Mouse (Mus musculus) heart, embryonic 10.5 days (tissue): ENCODE data around the gene Gm20388. TPM values are rescaled to one million over a fixed set of nuclear protein-coding genes. Genes with fewer than 3 reads are reported as not detected.

Experiments used
- DNase-seq: peaks from one replicate; pipeline ENCODE4 v3.0.0-alpha.2; 2017; ENCODE audit warnings: low spot score
- H3K27ac ChIP-seq: fragments of 300-500 bp; sonication (generic); 2 replicates; pipeline ENCODE4 v1.5.1; 2016; ENCODE audit warnings: mild to moderate bottlenecking
- H3K27me3 ChIP-seq: fragments of 300-500 bp; sonication (generic); 2 replicates; pipeline ENCODE4 v1.6.1; 2016; ENCODE audit warnings: mild to moderate bottlenecking; ENCODE audit not compliant: poor library complexity, insufficient read depth, severe bottlenecking
- H3K36me3 ChIP-seq: fragments of 300-500 bp; sonication (generic); 2 replicates; pipeline ENCODE4 v1.6.1; 2016; ENCODE audit warnings: mild to moderate bottlenecking, moderate library complexity
- H3K4me1 ChIP-seq: fragments of 300-500 bp; sonication (generic); 2 replicates; pipeline ENCODE4 v1.6.1; 2016; ENCODE audit warnings: mild to moderate bottlenecking
- H3K4me3 ChIP-seq: fragments of 300-500 bp; sonication (generic); 2 replicates; pipeline ENCODE4 v1.5.1; 2016; ENCODE audit warnings: mild to moderate bottlenecking, moderate library complexity
- H3K9me3 ChIP-seq: fragments of 300-500 bp; sonication (generic); 2 replicates; pipeline ENCODE4 v1.6.1; 2016; ENCODE audit warnings: mild to moderate bottlenecking, moderate library complexity
- WGBS: fragments of 180-500 bp; shearing (Covaris S2); methylation state at CpG from one replicate; pipeline ENCODE4 v1.1.7; 2016; 5-methylcytosine and 5-hydroxymethylcytosine counted together
- polyA plus RNA-seq: library from polyadenylated mRNA; unstranded; fragments of >200 nt; fragmentation: Nextera tagmentation; extraction: Ambion mirVana; gene quantifications from 2 replicates; pipeline ENCODE4 v1.2.1, GENCODE M21; 2016

Gm20388 gene
- polyA plus RNA-seq, 1 experiment from 2014 or later, result 4.5 TPM

DNA sequence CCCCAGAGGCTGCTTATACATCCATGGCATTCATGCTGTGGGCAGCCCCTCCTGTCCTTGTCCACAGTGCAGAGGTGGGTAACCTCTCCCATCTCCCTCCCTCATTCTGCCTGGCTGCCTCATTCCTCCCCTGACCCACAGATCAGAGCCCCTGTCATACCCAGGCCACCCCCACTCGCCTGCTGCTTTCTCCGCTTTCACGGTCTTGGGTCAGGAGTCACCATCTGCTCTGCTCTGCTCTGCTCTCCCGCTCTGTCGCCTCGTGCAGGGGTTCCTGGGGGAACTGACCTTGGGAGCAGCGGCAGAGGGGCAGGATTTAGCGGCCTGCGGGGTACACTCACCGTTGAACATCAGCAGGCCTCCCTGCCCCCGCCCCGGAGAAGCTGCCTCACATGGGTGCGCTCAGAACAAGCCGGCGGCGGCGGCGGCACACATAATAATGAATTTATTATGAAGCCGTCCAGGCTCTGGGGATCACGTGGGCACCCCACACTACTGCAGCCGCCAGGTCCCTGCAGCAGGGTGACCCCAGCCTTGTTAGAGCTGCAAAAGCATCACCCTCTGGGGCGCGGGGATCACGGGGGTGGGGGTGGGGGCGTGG lies 638.8 kb downstream of the Gm20388 start:
- peak overlapping the region; percentile 39 for H3K4me3 ChIP-seq
- no peaks in the 10 kb centered on the region for H3K27me3 ChIP-seq
- no peak for DNase-seq
- H3K4me1 ChIP-seq, result peaks cover 92% of the 10 kb centered on the region
- H3K27ac ChIP-seq, result peak overlapping the region; percentile 87
- peaks cover 16% of the 10 kb centered on the region for H3K36me3 ChIP-seq
- WGBS, result 26% methylated on average over 25 of the region's 25 CpGs
- no peaks in the 10 kb centered on the region for H3K9me3 ChIP-seq

DNA sequence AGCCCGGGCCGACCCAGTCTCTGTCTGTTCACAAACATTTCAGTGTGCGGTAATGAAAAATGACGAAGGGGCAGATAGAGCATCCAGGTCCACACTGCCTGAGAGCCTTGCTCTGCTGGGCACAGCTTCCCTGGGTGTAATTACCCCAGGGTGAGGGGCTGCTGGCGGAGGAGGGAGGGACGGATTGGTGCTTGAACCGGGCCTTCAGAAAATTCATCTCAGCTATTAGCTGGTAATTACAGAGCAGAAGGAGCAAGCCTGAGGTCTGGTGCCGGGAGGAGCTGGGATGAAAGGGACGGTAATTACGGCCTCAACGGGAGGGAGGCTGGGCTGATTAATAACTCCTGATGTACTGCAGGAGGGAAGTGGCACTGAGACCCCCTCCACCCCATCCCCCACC lies 639.3 kb downstream of the Gm20388 start:
- Histone ChIP-seq H3K4me1 (peaks cover 97% of the 10 kb centered on the region), H3K9me3 (no peaks in the 10 kb centered on the region)
- 23% methylated on average over 11 of the region's 11 CpGs for WGBS

DNA sequence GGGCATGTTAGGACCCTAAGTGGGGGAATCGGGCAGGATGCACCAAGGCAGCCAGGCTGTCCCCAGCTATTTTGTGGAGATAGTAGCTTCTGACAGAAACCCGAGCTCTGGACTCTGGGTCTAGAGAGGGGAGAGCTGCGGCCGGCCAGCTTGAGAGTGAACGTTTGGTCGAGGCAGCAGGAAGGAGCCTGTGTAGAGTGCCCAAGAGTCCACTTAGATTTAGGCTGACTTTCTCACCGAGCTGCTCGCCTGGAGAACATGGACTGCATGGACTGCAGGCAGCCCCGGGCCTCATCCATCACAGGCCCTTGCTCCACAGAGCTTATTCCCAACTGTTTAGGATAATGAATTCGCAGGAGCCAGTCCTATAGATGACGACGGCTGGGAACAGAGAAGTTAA lies 639.8 kb downstream of the Gm20388 start:
- no peak for DNase-seq
- WGBS, result 26% methylated on average over 12 of the region's 12 CpGs
- peak overlapping the region; percentile 39; the same call in 1 of the 2 replicates for H3K4me3 ChIP-seq
- H3K36me3 ChIP-seq, result peaks cover 22% of the 10 kb centered on the region
- no peaks in the 10 kb centered on the region for H3K27me3 ChIP-seq
- H3K9me3 ChIP-seq, result no peaks in the 10 kb centered on the region
- H3K4me1 ChIP-seq, result peaks cover 100% of the 10 kb centered on the region
- H3K27ac ChIP-seq, result peak overlapping the region; percentile 87

More for the DNA sequence above, 639.3 kb downstream of the Gm20388 start:
- H3K27me3 ChIP-seq, result no peaks in the 10 kb centered on the region
- H3K4me3 ChIP-seq, result peak overlapping the region; percentile 39
- peak overlapping the region; percentile 87 for H3K27ac ChIP-seq
- H3K36me3 ChIP-seq, result peaks cover 21% of the 10 kb centered on the region
- DNase-seq, result no peak

DNA sequence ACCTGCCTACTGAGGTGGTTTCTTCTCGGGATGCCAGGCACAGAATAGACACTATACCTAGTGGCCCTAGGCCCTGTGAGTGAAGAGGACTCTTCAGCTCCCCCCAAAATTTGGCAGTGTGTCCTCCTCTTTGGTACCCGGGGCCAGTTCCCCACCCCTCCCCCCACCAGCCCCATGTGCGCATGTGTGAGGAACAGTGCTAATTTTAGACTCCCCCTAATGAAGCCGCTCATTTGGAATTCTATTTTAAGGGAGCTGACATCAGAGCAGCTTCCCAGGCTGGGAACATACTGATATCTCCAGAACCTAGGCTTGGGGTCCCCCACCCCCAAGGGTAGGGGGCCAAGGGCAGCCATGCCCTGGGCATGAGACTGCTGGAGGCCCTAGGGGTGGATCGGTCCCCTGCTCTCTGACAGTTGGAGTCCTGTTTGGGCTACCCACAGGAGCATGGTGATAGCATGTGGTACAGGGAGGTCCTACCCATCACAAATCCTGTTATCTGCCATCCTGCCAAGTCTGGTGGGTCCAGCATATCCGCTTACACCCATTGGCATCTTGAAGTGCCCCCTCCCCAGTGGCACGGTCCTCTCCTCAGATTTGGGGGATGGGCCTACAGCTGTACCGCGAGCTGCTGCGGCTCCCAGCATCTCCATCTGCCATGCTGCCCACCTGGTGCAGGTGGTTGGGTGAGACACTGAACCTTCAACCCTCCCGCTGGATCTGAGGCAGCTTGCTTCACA lies 640.5 kb downstream of the Gm20388 start:
- no peak for DNase-seq
- no peaks in the 10 kb centered on the region for H3K27me3 ChIP-seq
- H3K9me3 ChIP-seq, result no peaks in the 10 kb centered on the region
- H3K4me1 ChIP-seq, result peaks cover 100% of the 10 kb centered on the region
- H3K27ac ChIP-seq, result peak overlapping the region; percentile 87
- H3K4me3 ChIP-seq, result peak overlapping the region; percentile 39
- 58% methylated on average over 11 of the region's 11 CpGs for WGBS
- peaks cover 22% of the 10 kb centered on the region for H3K36me3 ChIP-seq

DNA sequence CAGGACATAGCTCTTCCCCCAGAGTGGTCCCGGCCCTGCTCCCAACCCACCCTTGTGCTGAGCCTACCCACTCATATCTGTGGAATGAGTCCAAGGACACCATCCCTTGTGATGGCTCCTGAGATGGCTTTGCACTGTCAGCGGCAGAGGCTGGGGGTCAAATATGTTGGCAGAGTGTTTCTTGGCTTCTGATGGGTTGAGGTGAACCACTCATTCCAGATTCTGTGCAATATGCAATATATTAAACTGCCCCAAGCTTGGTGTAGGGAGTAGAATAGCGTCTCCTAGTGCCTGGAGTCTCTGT lies 641.0 kb downstream of the Gm20388 start:
- H3K27ac ChIP-seq, result peak overlapping the region; percentile 87
- H3K4me1 ChIP-seq, result peaks cover 100% of the 10 kb centered on the region
- no peak for DNase-seq
- H3K4me3 ChIP-seq, result peak overlapping the region; percentile 39; the same call in 1 of the 2 replicates
- H3K36me3 ChIP-seq, result peaks cover 22% of the 10 kb centered on the region
- 85% methylated on average over 3 of the region's 3 CpGs for WGBS
- no peaks in the 10 kb centered on the region for H3K27me3 ChIP-seq
- no peaks in the 10 kb centered on the region for H3K9me3 ChIP-seq

DNA sequence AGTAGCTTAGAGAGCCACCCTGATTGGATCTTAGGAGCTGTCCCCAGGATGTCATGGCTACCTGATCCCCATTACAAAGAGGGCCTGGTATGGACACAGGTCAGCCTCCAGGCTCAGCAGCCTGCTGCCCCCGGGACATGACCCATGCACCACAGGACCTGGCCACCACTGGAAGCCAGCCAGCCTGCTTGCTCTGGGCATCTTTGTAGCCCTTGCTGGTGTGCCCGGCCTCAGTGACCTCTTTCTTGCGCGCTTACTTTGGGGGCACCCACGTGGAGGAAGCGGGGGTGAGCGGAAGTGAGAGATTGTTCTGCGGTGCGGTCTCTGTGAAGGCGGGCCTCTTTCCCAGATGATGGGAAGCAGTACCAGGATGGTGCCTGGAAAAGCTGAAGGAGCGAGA lies 641.9 kb downstream of the Gm20388 start:
- no peak for DNase-seq
- Histone ChIP-seq H3K4me1 (peaks cover 100% of the 10 kb centered on the region), H3K27ac (peak overlapping the region; percentile 67; the same call in 1 of the 2 replicates), H3K27me3 (no peaks in the 10 kb centered on the region), H3K4me3 (no peak overlapping the region), H3K36me3 (peaks cover 22% of the 10 kb centered on the region), H3K9me3 (no peaks in the 10 kb centered on the region)
- WGBS, result 87% methylated on average over 11 of the region's 11 CpGs

DNA sequence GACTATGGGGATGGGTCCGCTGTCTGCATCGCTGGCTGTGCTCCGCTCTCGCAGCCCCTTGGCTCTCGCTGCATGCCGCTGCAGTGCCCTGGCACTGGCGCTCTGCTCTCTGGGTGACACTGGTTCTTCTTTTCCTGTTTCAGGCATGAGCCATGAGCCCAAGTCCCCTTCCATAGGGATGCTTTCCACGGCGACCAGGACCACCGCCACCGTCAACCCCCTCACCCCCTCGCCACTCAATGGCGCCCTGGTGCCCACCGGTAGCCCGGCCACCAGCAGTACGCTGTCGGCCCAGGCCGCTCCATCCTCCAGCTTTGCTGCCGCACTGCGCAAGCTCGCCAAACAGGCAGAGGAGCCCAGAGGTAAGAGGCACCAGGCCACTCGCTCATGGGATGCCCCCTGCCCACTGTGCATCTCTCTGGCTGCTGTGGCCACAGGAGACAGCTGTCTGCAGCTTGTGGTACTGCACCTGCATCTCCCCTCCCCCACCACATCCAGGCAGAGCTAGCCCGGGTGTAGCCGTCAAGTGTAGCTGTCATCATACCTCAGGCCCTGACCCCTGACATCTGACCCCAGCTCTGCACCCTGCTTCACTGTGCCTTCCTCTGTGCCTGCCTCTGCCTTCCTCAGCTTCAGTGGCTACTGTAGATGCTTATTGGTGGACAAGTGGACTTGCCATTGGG lies 642.9 kb downstream of the Gm20388 start:
- Histone ChIP-seq H3K4me1 (peaks cover 100% of the 10 kb centered on the region), H3K27ac (peak overlapping the region; percentile 67; the same call in 1 of the 2 replicates), H3K9me3 (no peaks in the 10 kb centered on the region), H3K27me3 (no peaks in the 10 kb centered on the region), H3K4me3 (no peak overlapping the region), H3K36me3 (peaks cover 24% of the 10 kb centered on the region)
- DNase-seq, result no peak
- WGBS, result 82% methylated on average over 24 of the region's 24 CpGs

DNA sequence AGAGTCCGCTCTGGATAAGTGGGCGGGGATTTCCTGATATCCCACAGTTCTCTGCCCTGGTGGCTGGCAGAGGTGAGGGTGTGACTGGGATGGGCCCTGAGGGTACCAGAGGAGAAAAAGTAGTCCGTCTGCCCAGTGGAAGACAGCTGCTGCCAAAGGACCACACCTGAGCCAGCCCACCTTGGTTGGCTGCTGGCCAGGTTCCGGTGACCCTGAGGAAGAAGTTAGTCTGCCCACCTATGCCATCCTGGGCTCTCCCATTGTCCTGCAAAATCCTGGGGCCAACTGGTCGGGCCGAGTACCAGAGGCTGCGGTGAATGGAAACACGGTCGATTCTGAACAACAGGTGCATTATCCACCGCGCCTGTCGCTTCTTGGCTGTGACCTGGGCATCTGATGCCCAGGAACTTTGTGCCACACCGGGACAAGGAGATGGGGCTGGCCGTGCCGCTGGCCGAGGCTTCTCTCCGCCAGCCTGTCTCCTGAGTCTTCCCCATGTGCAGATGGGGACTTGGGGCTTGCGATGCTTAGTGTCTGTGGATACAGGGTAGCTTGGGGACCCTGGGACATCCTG lies 643.9 kb downstream of the Gm20388 start:
- Histone ChIP-seq H3K27ac (peak overlapping the region; percentile 86; the same call in 1 of the 2 replicates), H3K36me3 (peaks cover 33% of the 10 kb centered on the region), H3K9me3 (no peaks in the 10 kb centered on the region), H3K4me3 (peak overlapping the region; percentile 20; the same call in 1 of the 2 replicates), H3K27me3 (no peaks in the 10 kb centered on the region), H3K4me1 (peaks cover 100% of the 10 kb centered on the region)
- 89% methylated on average over 18 of the region's 18 CpGs for WGBS
- DNase-seq, result no peak

DNA sequence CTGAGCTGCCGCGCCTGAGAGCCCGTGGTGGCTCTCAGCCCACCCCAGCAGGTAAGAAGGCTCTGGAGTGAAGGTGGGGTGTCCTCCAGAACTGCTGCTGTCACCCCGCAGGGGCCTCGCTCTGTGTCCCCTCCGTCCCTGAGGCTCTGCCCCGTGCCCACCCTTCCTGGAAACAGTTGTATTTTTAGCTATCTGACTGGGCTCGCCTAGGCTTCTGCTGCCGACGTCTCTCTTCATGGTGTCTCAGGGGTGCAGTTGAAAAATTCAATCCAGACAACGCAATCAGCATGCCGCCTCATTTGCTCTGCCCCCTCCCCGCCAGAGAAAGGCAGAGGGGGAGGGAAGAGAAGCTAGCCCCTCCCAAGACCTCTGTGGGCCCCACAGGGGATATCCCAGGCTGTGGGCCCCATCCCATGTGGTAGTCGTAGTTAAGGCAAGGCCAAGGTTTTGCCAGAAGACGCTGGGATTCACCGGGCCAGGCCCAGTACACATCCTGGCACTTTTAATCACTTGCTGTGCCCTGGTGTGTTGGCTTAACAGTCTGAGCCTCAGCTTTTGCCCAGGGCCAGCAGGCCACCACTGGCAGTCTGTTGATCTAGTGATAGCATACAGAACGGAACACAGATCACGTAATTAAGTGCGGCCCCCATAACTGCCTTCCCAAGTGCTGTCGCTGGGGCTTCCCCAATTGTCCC lies 645.7 kb downstream of the Gm20388 start:
- Histone ChIP-seq H3K4me1 (peaks cover 100% of the 10 kb centered on the region), H3K36me3 (peaks cover 36% of the 10 kb centered on the region), H3K27me3 (no peaks in the 10 kb centered on the region), H3K9me3 (no peaks in the 10 kb centered on the region), H3K4me3 (peak overlapping the region; percentile 42), H3K27ac (peak overlapping the region; percentile 86)
- DNase-seq, result no peak
- 35% methylated on average over 20 of the region's 20 CpGs for WGBS

DNA sequence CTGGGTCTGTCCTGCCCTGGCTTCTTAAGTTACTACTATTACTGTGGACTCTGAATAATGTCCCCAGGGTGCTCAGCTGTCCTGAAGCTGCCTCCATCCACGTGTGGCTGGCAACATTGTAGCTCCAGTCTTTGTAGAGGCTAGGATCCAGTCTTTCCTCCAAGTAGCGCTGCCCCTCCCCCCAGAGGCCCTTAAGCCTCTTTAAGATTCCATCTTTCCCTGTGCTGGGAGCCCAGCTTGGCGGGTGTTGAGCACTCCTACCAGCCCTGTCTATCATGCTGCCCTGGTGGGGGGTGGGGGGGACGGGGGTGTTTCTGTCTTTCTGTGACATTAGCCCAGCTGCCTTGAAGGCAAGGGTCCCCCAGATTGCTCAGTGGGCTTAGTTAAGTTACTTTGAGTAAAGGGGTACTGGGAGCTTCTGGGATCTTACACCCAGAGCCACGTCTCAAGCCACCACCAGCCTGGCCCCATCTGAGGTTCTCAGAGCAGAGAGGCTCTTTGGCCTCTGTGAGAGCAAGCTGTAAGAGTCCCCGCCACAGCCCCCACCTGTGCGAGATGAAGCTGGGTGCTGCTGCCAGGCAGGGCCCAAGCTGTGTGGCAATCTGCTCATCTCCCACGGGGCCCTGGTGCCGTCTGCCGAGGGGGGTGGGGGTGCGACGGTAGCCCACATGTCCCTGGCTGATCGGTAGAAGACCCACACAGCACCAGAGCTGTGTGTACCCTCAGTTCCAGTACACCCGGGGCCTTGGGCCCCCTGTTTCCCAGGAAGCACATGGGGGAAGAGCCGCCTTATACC lies 646.7 kb downstream of the Gm20388 start:
- H3K4me3 ChIP-seq, result 0 out of 2 replicates have a peak overlapping the region, but pooled peaks have one; percentile 19
- H3K27me3 ChIP-seq, result no peaks in the 10 kb centered on the region
- no peak for DNase-seq
- no peaks in the 10 kb centered on the region for H3K9me3 ChIP-seq
- 56% methylated on average over 15 of the region's 15 CpGs for WGBS
- H3K4me1 ChIP-seq, result peaks cover 100% of the 10 kb centered on the region
- peaks cover 36% of the 10 kb centered on the region for H3K36me3 ChIP-seq
- peak overlapping the region; percentile 86 for H3K27ac ChIP-seq

DNA sequence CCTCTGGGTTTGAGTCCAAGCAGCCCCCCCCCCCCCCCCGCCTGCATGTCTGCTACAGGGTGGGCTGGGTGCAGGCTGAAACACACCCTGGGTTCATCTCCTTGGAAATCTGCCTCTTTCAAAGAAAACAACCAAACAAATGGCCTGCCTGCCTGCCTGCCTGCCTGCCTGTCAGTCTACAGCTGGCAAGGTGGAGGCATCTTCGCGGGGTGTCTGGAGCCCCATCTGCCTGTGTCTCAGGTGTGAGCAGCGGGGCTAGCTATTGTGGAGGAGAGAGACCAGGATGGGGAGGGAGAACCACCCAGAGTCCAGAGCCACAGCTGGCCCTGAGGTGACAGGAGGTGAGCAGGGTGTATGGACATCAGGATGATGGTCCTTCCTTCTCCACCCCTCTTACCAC lies 647.5 kb downstream of the Gm20388 start:
- H3K4me1 ChIP-seq, result peaks cover 100% of the 10 kb centered on the region
- peak overlapping the region; percentile 86; the same call in 1 of the 2 replicates for H3K27ac ChIP-seq
- H3K9me3 ChIP-seq, result no peaks in the 10 kb centered on the region
- peaks cover 35% of the 10 kb centered on the region for H3K36me3 ChIP-seq
- WGBS, result 64% methylated on average over 4 of the region's 4 CpGs
- DNase-seq, result no peak
- no peaks in the 10 kb centered on the region for H3K27me3 ChIP-seq
- no peak overlapping the region for H3K4me3 ChIP-seq

DNA sequence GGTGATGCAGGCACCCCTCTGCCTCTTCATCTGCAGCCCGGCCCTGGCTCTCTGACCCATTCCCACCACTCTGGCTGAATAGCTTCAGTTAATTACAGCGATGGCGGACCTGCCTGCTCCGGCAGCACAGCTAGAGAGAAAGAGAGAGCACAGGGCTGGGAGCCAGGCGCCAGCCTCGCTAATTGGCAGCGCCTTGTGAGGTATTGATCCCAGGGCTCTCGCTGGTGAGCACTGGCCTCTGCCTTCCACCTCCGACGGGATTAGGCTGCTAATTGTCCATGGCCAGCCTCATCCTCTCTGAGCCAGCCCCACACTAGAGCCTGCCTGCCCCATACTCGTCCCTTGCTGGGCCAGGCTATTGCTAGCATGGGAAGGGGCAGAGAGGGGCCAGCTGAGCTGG lies 649.0 kb downstream of the Gm20388 start:
- DNase-seq, result no peak
- no peaks in the 10 kb centered on the region for H3K9me3 ChIP-seq
- H3K36me3 ChIP-seq, result peaks cover 20% of the 10 kb centered on the region
- H3K27me3 ChIP-seq, result no peaks in the 10 kb centered on the region
- no peak overlapping the region for H3K4me3 ChIP-seq
- WGBS, result 51% methylated on average over 11 of the region's 11 CpGs
- H3K4me1 ChIP-seq, result peaks cover 100% of the 10 kb centered on the region
- H3K27ac ChIP-seq, result peak overlapping the region; percentile 86
